Mouse (Mus musculus) urinary bladder, postnatal 36 days (tissue): ENCODE data around the gene Cdkl4.
"Not testable (repeated sequence)": the region's sequence is repeated elsewhere in the genome, so short reads cannot be mapped to it uniquely, and the experiment has no call there.

Experiments used
- DNase-seq, 2 experiments: peaks; one replicate each; pipeline ENCODE4 v3.0.0; 2022; ENCODE audit warnings: low spot score in 2 of 2, mixed read lengths in 1 of 2

Gene Cdkl4

DNA sequence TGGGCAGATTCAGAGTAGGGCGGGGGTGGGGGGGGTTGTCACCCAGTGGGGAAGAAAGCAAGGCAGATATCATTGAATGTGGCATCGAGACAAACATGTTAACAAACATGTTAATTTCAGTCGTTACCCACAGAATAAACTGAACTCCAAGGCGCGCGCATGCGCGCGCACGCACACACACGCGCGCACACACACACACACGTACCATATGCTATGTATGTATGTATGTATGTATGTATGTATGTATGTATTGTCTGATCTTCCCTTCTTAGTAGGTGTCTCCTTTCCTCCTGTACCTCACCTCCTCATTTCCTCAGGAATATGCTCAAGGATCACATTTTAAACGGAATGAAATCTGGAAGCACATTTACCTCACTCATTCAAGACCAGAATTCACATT is at the start of gene Cdkl4:
TSS of gene Cdkl4 (minus strand) at position 175 of the 400 bp plus-strand sequence.
- DNase-seq: no peak

DNA sequence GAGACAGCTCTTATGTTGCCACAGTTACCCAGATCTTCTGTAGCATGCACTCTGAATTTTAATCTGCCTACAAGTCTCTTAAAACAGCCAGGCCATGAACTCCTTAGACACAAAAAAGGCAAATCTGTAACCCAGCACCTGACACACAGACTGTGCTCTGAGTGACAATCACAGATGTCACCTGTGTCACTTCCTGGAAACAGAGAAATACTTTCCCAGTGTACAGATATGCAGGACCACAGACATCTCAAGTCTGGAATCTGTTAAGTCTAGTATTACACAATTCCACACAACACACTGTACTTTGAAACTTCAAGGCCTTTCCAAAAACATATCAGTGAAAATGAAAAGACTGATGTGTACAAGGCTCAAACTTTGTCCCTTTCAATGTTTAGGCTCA is 47.4 kb upstream of the Cdkl4 start:
- DNase-seq: no peak

DNA sequence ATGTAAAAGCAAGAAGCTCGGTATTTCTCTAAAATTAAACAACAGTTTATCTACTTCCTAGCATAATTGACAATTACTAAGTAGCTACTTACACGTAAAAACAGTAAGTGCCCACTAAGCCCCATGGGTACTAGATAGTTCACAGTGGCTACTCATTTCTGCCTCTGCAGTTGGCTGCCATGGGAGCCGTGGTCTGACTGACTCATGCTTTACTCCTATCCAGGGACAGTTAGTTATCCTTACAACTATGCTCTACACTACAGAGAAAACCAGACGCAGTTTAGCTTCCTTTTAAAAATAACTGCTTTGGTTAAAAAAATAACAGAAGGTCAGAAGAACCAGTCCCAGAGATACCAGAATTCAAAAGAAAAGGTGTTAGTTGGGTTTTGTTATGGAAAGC is 44.1 kb upstream of the Cdkl4 start:
- no peak for DNase-seq

DNA sequence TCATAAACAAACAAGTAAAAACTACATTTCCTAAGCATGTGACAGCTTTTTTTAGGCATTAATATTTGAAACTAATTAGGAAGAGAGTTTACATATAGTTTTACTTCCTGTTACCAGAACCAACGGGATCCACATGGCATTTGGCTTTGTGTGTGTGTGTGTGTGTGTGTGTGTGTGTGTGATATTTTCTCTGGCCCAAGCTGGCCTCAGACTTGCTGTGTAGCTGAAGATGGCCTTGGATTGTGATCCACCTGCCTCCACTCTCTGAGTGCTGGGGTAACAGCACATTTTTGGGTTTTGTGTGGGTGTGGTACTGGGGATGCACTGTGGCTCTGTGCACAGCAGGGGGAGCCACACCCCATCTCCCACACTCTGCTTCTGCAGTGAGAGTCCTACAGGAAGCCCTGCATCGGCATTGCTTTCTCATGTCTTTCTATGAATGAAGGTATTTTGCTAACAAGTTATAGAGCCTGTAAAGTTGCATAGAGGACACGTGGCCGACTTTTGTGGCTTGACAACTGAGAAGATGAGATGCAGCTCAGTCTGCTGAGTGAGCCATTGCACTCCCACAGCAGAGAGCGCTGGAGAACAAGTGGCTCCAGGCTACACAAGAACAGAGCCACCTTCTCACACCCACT is 43.3 kb upstream of the Cdkl4 start:
- peak; percentile 44 to 57 for DNase-seq

DNA sequence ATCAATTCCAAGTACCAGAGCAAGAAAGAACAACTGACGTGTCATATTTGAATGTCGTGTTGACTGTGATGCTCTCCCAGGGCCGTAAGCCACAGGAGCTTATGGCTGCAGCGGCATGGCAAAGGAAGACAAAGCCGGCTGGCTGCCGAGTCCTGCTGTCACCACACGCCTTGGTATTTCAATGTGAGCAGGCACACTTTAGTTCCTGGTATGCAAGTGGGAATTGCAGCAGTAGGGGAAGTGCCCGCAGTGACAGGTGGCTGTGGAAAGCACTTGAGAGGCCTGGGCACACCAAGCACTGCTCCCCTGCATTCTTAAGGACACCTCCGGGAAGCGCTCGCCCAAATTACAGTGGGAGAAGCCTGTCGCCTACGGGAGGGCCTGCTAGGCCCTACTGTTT is 41.9 kb upstream of the Cdkl4 start:
- DNase-seq: no peak

DNA sequence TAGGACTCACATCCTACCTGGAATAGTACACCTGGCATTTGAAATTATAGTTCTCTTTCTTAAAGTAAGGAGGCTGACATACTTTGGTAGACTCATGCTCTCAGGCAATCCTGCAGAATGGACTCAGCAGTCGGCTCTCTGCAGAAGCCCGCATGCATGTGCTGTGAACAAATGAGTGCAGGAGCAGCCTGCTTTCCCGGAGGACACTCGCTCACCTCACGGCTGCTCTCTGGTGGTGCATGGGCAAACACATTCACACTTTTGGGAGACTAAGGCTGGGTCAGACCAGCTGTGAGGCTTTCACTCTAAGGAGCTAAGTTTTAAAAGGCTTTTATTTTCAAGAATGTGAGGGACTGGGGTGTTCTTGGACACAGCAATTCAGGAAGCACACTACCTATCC is 41.3 kb upstream of the Cdkl4 start:
- no peak for DNase-seq

DNA sequence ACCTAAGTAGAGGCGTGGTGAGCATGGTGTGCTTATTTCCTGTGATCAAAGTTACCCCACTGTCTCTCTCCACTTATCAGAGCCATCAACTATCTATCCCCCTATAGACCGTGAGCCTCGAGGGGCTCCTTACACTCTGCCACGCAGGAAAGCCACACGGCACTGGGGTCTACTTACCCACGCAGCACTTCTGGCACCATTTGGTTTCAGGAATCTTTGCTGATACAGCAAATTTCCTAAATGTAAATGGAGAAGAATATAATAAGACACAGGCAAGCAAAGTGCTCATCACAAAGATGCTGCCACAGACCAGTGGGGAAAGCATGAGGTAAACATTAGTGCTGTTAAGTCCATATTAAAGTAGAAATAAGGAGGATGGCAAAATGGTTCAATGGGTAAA is 26.2 kb upstream of the Cdkl4 start:
- no peak for DNase-seq

DNA sequence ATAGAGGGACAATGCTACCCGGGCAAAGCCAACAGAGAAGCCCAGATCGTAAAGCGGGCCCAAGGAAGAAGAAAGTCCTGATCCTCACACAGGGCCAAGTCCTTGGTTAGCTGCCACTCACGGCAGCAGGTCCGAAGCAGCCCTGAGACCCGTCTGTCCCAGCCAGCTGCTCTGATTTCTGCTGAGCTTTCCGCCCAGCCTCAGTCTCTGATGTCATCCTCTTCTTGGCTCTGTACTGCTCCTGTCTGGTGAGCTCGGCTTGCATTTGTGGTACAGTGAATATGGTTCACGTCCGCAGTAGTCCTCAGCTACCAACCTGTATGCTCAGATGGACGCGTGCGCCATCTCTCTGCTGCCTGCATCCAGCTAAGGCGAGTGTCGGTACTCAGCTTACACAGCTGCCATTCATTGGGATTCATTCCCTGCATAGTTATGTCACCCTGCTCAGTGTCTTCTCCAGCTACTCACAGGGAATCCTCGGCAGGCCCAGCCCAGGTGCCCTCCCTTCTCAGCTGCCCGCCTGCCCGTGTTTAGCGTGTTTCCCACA is 25.5 kb upstream of the Cdkl4 start:
- DNase-seq: no peak

DNA sequence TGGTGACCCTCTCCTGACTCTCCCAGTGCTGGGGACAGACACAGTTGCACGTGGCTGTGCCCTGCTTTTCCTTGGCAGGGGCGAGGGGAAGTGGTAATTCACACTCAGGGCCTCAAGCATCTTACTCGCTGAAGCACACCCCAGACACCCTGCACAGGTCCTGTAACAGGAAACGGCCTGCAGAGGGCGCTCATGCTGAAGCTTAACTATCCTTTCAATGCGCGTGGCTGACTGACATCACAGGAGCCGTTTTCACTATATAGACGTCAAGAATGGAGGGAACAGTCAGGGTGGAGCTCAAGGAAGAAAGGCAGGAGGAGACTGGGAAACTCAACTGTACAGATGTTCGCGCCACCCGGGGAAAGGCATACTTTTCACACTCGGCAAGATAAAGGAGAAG is 23.8 kb upstream of the Cdkl4 start:
- no peak for DNase-seq

DNA sequence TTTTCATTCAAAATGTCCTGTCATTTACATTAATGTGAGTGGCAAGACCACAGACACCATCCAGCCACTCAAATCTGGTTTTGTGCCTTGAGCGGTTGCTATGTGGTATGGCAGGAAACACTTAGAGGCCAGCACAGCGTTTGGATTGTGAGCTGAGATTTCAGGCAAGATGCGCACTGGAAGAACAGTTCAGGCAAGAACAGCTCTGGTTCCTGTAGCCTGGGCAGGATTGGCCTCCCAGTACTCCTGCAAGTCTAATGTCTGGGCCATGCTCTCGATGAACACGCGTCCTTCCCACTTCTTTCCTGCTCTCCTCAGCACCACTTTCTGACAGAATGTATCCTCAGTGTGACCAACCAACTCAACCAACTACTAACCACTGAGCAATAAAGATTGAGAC is 5.4 kb upstream of the Cdkl4 start:
- DNase-seq: no peak

DNA sequence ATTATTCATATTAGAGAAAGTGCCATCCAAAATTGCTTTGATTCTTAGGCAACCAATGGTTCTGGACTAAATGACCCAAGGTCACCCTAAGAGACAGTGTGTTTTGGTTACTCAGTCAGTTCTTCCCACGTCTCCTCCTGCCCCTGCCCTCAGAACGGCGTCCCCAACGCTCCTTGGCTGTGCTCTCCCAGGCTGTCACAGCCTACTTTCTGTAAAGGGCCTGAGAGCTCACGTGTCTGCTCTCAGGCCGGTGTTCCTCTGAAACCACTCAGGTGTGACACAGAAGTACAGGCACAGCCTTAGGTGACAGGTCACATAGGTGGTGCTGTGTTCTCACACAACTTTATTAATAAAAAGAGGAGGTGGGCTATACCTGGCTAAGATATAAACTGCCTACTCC is 2.3 kb upstream of the Cdkl4 start:
- DNase-seq: no peak

DNA sequence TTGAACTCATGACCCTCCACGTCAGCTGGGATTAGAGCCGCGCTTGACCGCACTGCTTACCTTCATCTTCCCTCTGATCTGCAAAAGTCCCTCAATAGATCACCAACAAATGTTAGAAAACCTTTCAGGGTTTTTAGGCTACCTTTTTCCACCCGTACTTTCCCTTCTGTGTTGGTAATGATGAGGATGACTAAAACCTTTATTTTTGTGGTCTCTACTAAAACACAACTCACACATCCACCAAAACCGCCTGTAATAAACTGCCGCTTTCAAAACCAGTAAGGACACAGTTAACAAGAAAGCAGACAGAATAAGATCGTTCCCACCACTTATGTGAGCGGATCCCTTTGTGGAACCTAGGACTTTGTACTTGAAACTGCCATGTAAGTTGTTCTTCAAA is 1.5 kb upstream of the Cdkl4 start:
- DNase-seq: no peak

DNA sequence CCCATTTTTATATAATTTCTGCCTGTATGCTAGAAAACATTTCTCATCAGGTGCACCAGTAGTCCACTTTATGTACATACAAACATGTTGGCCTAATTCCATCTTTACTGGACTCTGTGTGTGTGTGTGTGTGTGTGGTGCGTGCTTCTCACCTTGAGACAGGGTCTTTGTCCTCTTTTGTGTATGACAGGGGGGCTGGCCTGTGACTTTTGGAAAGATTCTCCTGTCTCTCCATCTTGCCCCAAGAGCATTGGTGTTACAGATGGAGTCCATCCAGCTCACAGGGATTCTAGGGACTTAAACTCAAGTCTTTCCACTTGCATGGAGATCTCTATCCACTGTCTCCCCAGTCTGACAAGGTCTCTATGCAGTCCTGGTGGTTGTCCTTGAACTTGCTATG is 428 bp upstream of the Cdkl4 start:
- no peak for DNase-seq

DNA sequence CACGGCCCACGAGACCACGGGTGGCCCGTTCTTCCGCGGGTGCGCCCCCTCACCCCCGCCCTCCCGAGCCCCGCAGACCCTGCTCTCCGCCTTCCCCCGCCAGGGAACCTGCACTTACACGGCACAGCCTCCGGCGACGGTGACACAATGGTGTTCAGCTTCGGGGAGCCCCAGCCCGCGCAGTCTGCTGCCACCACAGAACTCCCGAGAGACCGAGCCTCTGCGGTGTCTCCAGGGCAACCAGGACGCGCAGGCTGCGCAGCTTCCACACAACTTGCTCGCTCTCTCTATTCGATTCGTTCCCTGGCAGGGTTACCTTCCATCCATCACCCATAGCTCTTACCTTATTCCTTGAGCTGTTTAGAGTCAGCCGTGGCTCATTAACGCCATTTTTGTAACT is 399 bp downstream of the Cdkl4 start:
- peak in 1 of 2 experiments; percentile 37 for DNase-seq

DNA sequence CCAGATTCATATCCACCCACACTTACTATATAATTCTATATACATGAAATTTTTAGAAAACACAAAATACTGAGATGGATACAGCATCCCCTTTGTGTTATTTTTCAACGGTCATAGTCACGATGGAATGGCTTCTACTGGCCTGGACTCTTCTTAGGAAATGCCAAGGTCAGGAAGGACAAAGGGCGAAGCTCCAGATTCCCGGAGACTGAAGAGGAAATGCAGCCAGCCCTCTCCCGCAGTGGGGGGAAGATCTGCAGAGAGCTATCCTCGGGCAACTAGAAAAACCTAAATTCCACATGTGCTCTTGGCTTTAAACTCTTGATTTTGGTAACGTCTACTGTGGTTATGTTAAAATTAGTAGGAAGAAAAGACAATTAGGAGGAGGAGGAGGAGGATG is 2.6 kb downstream of the Cdkl4 start:
- no peak for DNase-seq

DNA sequence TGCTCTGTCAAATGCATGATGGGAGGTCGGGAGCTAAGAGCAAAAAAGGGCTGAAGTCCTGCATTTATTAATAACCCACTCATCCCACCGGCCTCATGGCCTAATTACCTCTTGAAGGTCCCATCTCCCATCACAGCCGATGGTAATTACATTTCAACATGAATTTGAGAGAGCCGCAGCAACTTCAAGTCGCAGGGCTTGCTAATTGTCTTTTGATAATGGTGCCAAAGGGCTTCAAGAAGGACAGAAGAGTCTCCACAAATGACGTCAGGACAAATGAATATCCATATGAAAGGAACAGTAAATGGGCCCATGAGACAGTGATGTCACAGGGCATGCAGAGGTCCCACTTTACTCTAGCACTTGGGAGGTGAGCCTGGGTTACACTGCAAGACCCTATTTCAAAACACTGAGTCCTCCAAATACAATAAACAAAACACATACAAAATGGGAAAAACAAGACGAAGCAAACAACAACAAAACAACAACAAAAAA is 3.1 kb downstream of the Cdkl4 start:
- no peak for DNase-seq

DNA sequence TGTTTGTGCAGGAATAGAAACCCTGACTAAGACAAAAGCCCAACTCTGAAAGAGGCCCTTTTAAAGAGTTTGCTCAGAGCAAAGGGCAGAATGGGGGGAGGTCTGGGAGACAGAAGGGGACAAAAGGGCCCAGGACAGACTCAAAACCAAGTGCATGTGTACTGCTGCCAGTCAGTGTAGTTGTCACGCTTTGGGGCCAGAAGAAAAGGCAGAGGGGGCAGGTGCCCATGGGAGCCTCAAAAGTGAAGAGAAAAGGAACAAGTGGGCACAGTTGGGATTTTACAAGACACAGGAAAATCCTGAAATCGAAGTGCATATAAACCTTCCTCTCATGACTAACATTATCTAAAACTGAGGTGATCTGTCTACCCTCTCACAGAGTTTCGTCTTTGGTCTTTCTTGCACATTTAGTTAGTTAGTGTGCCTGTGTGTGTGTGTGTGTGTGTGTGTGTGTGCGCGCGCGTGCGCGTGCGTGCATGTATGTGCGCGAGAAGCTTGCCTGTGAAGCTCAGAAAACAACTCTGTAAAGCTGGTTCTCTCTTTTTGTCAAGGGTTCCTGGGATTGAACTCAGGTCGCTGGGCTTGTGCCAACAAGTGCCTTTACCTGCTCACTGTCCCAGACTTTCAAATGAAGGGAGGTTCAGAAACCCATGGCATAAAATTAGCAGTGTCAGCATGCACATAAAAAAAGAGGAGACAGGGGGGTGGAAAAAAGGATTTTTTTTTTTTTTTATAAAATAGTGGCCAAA is 5.3 kb downstream of the Cdkl4 start:
- DNase-seq: no peak

DNA sequence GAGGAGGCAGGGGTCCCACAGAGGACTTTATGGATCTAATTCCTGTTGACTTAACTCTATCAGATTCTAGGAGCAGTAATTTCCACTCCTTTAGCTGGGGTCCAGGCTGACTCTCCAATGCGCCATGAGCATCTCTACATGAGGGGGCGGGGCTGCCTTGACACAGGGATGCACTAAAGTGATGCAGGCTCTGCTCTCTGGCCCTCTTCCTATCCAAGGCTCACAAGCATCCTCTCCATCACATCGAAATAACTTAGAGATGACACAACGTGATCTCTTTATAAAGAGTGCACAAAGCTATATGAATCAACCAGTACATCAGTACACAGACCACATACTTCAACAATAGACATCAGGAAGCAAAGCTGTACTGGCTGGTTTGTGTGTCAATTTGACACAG is 6.2 kb downstream of the Cdkl4 start:
- DNase-seq: no peak

DNA sequence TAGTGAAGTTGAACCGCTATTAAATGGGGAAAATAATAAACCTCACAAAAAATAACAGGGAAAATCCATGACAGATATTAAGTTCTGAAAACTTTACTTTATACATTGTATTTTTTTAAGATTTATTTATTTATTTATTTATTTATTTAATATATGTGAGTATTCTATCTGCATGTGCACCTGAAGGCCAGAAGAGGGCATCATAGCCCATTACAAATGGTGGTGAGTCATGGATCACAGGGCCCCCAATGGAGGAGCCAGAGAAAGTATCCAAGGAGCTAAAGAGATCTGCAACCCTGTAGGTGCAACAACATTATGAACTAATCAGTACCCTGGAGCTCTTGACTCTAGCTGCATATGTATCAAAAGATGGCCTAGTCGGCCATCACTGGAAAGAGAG is 7.9 kb downstream of the Cdkl4 start:
- DNase-seq: not testable (repeated sequence)

DNA sequence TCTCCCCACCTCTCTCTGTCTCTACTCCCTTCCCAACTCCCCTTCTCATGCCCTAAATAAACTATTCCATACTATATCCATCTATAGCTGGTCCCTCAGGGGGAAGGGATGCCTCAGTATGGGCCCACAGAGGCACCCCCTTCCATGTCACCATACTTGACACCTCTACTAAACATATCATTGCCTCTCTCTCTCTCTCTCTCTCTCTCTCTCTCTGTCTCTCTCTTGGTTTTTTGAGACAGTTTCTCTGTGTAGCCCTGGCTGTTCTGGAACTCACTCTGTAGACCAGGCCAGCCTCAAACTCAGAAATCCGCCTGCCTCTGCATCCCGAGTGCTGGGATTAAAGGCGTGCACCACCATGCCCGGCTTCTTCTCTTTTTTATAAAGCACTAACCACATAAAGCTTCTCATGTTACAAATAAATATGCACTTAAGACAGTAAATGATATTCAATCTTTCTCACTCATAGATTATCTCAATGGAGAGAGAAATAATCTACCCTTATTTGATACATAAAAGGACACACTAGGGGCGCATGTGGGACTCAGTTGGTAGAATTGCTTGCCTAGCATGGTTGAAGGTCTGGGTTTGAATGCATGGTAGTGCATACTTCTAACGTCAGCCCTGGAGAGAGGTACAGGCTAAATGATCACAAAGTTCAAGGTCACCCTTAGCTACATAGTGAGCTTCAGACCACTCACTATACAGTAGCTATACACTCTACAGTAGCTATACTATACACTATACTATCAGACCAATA is 8.6 kb downstream of the Cdkl4 start:
- no peak for DNase-seq

DNA sequence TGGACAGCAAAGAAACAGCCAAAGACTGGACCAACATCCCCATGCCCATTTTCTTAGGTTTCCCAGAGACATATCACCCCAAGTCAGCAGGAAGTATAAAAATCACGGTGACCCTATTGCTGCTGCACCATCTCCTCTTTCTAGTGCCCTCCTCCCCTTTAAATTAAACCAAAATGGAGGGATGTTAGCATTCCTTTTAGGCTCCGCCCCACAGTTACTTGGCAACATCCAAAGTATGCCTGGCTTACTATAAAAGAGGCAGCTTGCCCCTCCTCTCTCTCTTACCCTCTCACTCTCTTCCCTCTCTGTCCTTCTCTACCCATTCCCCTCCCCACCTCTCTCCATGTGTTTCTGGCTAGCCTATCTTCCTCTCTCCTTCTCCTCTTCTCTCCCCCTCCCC is 9.2 kb downstream of the Cdkl4 start:
- DNase-seq: no peak

DNA sequence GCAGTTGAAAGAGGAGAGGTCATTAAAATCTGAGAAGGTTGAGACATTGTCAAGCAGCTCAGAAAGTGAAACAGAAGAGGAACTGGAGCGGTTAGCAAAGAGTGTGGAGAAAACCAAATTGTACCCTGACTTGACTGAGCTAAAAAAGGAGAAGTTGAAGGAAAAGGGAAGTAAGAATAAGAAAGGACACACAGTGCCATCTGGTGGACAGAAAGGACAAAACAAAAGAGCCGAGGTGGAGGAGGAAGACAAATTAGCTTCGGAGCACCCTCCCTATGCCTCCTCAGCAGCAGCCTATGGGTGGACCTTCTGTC is 13.0 kb downstream of the Cdkl4 start:
- no peak for DNase-seq
